Mouse (Mus musculus): ENCODE measurements around the gene Grb10.

Grb10 gene

GRCm38 (mm10) chr11:11966220-11966619 lies 72.3 kb downstream of the Grb10 start:
- DNase-seq = no peak

DNA sequence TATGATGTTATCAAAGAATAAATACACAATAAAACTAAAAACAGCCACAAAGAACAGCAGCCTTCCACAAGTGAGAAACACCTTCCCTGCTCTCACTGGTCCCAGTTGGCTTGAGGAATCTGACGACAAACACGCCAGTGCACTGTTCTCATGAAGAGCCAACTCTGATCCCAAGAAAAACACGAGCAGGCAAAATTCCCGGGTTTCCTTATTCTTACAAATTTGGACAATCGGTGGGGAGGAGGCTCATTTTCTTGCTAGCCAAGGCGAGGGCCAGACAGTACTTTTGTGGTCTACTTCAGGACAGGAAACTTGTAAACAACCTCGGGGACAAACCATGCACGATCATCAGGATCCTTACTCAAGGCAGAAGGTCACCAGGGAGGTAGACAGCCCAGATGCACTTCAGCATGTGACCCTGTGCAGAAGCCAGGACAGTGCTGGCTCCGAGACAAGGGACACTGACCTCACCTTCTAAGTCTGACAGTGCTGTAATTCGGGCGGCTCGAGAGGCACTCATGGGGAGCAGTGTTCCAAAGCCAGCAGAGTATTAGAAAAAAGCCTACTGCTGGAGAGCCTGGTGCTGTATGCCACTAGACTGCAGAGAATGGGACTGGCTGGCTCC lies 72.9 kb downstream of the Grb10 start:
- DNase-seq = peak; percentile 89

DNA sequence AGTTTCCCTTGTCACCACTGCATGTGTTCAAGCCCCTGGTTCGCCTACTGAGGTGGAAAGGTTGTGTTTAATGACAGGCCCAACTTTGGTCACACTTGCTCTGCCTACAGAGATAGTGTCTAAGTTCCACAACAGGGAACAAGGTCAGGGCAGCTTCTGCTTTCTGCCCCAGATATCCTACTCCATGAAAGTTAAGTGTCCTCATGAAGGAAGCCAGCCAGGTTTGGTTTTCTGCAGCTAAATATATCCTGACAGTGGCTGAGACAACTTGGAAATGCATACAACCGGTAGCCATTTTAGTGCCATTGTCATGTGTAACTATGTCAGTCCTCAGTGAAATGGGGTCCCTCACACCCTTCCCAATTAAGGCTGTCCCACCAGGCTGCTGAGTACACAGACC lies 73.8 kb downstream of the Grb10 start:
- DNase-seq = no peak

DNA sequence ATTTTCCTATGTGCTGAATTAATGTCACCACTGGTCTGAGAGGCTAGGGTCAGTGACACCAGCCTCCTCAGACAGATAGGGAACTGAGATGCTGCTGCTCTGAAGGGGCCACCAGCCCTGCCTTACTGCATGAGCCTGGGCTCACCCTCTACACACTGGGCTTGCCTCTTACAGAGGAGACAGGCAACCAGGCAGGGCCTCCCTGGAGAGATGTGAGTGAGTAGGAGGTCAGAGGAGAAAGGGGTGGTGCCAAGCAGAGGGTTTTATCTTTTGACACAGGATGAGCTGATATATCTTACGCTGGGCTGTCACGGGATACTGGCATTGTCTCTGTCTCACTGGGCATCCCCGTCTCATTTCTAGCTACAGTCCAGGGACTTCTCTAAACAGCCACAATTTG lies 74.9 kb downstream of the Grb10 start:
- no peak for DNase-seq

DNA sequence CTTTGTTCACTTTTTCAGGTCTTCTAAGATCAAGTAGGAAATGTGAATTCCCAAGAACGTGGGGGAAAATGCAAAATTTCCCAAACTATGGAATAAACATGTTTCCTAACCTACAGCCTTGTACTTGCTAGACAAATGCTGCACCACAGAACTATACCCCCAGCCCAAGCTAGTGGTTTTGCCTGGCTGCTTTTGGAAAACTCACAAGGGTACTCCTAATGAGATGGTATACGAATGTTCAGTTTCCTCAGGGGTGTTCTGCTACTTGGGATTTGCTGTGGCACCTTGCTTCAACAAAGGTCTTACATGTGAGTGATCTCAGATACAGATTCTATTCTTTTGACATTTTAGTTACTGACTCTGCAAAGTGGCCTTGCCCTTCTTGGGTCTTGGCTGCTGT lies 75.4 kb downstream of the Grb10 start:
- DNase-seq = no peak

GRCm38 (mm10) chr11:11962629-11962954 lies 75.9 kb downstream of the Grb10 start:
- DNase-seq = peak; percentile 6

DNA sequence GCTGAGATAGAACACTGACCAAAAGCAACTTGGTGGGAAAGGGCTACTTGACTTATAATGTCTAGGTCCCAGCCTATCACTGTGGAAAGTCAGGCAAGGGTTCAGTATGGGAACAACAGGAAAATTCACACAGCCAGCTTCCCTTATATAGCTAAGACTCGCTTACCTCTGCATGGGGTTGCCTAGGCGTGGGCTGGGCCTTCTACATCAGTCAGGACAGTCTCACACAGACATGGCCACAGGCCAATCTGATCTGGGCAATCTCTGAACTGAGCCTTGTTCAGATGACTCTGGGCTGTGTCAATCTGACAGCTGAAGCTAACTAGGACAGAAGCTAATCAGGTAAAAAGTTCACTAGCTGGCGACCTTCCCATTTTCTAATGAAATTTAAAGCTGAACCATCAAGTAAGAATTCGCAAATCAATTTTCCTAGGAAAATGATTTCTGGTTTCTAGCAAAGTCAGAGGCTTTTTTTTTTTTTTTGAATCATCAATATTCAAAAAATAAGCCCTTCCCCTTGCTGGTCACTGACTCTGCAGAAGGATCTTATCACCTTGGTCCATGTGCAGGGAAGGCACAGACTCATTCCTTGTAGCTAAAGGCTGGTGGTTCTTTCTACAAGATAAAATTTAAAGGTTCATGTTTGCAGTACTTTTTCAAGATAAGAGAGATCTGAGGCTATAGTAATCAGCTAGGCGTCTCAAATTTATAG lies 76.4 kb downstream of the Grb10 start:
- peak; percentile 24 for DNase-seq

DNA sequence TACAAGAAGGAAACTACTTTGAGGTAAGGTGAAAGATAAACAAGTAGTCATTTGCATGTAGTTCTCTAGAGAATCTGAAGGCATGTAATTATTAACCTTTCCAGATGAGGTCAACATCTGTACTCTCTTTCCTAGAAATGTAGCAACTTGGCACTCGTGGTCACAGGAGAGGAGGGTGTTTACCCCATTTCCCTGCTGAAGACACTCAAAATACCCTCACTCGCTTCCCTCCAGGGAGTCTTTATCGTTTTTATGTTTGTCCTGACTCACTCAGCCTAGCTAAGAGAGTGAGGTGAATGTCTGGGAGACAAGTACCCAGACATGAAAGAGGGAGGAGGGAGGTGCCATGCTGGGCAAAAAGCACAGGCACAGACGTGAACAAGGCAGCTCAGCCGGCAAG lies 77.6 kb downstream of the Grb10 start:
- DNase-seq = peak; percentile 56

DNA sequence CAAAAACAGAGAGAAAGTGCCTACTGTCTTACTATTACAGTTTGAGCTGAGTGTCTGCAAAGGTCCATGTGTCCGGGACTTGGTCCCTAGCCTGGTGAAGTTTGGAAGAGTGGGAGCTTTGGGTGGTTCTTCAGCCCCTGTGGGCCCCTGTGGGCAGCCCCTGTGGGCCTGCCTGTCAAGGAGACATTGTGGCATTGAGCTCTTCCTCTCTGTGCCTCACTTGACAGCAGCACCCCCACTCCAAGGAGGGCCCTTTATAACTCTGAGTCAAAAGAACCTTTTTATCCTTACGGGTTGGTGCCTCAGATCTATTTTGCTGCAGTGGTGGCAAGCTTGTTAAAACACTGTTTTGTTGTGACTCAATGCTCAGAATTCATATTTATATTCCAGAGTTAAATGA lies 78.3 kb downstream of the Grb10 start:
- no peak for DNase-seq

- DNase-seq = no peak
These were observed 80.0 kb downstream of the Grb10 start for GRCm38 (mm10) chr11:11958479-11958878.

GRCm38 (mm10) chr11:11958061-11958361 lies 80.5 kb downstream of the Grb10 start:
- DNase-seq = no peak

- no peak for DNase-seq
These were observed 81.0 kb downstream of the Grb10 start for GRCm38 (mm10) chr11:11957211-11958060.

- no peak for DNase-seq
These were observed 82.7 kb downstream of the Grb10 start for GRCm38 (mm10) chr11:11955783-11956182.

DNA sequence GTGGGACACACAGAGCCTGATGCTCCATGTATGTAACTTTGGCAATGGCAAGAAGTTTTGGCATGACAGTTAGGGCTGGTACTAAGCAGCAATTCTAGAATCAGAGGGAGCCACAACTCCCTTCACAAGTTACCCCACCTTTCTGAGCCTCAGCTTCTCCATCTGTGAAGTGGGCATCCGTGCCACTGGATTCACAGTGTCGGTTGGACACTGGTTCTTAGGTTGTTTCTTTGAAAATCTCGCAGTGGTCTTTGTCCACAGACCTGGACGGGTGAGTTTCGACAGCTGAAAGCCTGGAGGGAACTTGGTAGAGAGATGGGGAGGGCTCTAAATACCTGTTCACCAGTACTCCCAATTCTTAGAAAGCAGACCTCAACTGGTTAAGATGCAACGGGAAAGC lies 83.9 kb downstream of the Grb10 start:
- no peak for DNase-seq

DNA sequence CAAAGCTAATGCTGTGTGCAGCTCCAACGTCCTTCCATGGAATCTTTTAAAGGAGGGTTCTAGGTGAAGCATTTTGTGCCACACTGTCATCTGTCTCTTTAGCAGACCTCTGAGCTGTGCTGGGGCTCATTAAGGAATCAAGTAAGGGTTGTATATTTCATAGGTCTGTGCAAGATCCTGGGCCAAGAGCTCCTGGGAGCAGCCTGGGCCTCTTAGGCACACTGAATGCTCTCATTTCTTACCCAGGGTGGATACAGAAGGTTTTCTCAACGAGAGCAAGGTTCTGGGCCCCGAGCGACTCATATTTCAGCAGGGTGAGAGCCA lies 84.4 kb downstream of the Grb10 start:
- DNase-seq = no peak

DNA sequence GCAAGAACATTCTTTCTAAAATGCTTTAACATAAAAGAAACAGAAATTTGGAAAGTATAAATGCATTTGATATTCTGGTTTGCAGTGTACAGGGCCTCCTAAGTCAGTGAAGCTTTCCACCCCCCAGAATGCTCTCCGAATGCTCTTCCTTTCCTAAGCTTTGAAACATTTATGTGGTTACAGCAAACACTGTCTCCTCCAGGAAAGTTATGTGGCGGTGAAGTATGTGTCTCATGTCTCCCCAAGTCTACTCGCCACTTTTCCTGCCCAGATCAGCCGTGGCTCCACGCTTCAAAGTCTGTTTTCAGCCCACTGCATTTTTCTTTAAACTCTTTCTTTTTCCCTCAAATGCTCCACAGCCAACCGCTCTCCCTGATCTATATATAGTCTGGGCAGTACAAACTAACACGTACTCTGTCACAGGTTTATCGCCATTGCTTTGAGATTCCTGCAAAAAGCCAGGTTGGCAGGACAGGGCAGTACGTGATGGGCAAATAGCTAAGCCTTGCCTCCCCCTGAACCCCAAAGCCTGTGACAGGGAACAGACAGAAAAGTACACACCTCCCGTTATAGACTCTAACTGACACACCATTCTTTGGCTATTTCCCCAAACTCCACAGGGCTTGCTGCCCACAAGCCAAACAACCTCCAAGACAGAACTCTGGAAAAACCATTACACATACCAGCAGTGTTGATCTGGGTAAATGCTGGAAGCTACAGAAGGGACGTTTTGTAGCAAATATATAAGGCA lies 84.9 kb downstream of the Grb10 start:
- no peak for DNase-seq

GRCm38 (mm10) chr11:11952569-11952968 lies 85.9 kb downstream of the Grb10 start:
- no peak for DNase-seq

GRCm38 (mm10) chr11:11948988-11949365 lies 89.5 kb downstream of the Grb10 start:
- DNase-seq = no peak

GRCm38 (mm10) chr11:11948321-11948987 lies 90.0 kb downstream of the Grb10 start:
- DNase-seq = no peak

DNA sequence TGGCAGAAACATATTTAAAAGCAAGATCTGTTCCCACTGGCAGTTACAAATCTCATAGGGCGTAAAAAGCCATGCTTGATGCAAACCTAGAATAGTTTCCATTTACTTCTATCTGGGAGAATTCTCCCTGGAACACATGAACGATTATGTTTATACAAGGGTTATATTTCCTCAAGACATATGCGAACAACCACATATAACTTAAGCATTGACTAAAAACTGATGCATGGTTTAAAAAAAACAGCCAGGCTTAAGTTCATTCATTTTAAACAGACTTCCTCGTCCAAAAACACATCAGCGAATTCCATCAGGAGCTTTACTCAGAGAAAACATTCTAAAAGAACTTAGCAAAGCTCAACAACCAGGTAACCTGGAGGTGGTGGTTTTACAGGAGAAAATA lies 90.6 kb downstream of the Grb10 start:
- DNase-seq = no peak

- DNase-seq = no peak
These were observed 92.7 kb downstream of the Grb10 start for GRCm38 (mm10) chr11:11945766-11946165.

DNA sequence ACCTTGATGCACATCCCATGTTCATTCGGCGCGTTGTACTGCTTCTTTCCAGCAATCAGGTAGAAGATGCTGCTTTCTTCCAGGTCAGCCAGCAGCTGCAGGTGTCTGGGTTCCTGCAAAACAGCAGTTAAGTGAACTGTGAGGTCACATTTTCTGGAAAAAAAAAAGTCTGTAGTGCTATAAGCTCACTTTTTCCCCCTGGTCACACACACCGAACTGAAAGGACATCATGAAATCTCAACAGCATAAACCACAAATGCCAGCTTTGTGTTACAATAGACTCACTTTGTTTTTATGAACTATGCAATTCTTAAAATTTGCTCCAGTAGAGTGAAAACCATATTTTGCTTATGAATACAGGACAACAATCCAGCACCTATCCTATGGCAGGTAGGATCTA lies 93.7 kb downstream of the Grb10 start:
- no peak for DNase-seq

DNA sequence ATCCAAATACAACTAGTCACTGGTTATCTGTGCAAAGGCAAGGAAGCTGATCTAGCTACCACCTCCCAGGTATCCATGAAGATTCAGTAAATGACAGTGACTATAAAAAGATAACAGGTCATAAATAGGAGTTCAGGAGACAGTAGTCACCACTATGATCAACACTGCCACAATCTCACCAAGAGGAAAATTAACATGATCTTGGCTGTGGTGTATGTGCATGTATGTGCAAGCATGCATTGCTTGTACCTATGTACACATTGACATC lies 94.5 kb downstream of the Grb10 start:
- DNase-seq = no peak
